Mouse (Mus musculus) bone marrow, adult 2 months (tissue): Measurements from ENCODE around the gene Ear6. TPM values are rescaled to one million over a fixed set of nuclear protein-coding genes. Genes with fewer than 3 reads are reported as not detected.

Experiments
- H3K27ac ChIP-seq: fragments of 200-500 bp; 2 replicates; pipeline ENCODE4 v1.5.1; 2012; ENCODE audit warnings: low read depth, mild to moderate bottlenecking, control low read depth, inconsistent platforms, low read length; ENCODE audit not compliant: control insufficient read depth, poor library complexity, insufficient read depth
- H3K4me1 ChIP-seq: fragments of 200-500 bp; 2 replicates; pipeline ENCODE4 v1.6.1; 2011; ENCODE audit warnings: low read length; ENCODE audit not compliant: control insufficient read depth, insufficient read depth
- H3K4me3 ChIP-seq: fragments of 200-500 bp; replicated peaks from 2 replicates; pipeline ENCODE3; 2011; ENCODE audit warnings: mild to moderate bottlenecking, low read depth, low read length, control low read depth; ENCODE audit not compliant: control insufficient read depth
- CTCF ChIP-seq: fragments of 200-500 bp; IDR thresholded peaks from 2 replicates; pipeline ENCODE4 v1.5.1; 2011; ENCODE audit warnings: low read length, control low read depth; ENCODE audit not compliant: control insufficient read depth, insufficient read depth
- POLR2A ChIP-seq: fragments of 200-500 bp; IDR thresholded peaks from 2 replicates; pipeline ENCODE4 v1.6.1; 2011; ENCODE audit warnings: low read depth, mild to moderate bottlenecking, control low read depth, low read length, borderline replicate concordance; ENCODE audit not compliant: control insufficient read depth
- WGBS: fragments of 180-500 bp; shearing (Covaris S2); methylation state at CpG from one replicate; pipeline ENCODE4 v1.1.7; 2018; 5-methylcytosine and 5-hydroxymethylcytosine counted together
- polyA plus RNA-seq: library from polyadenylated mRNA; stranded (reverse); fragments of >200 nt; gene quantifications from 2 replicates; pipeline ENCODE4 v1.2.4, GENCODE M21; 2011; ENCODE audit warnings: low replicate concordance; ENCODE audit not compliant: missing spikeins, insufficient read depth, insufficient read length

Ear6 gene
- polyA plus RNA-seq, 1 experiment, result 10.0 TPM

DNA sequence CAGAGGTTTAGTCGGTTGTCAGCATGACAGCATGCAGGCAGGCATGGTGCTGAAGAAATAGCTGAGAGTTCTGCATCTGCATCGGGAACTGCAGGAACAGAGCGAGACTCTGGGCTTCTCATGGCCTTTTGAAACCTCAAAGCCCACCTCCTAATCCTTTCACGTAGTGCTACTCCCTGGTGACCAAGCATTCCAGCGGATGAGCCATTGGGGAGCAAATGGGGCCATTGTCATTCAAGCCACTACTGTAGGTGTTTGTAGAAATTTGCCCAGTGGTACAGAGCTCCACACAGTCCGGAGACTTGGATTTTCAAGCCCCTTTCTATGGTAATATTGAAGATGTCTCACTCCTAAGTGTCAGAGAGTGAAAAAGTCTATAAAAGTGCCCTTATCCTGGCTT lies 32.6 kb downstream of the Ear6 start:
- Histone ChIP-seq H3K27ac (no peak overlapping the region), H3K4me3 (no peak overlapping the region), H3K4me1 (no peaks in the 10 kb centered on the region; the same call in 1 of the 2 replicates)
- WGBS, result 84% methylated on average over 6 of the region's 6 CpGs
- no peak for TF ChIP-seq POLR2A
- no peak for TF ChIP-seq CTCF

- WGBS, result 85% methylated on average over 6 of the region's 6 CpGs
- H3K27ac ChIP-seq, result no peak overlapping the region
- no peak overlapping the region for H3K4me3 ChIP-seq
- no peak for TF ChIP-seq POLR2A
- TF ChIP-seq CTCF, result no peak
- no peaks in the 10 kb centered on the region; the same call in 1 of the 2 replicates for H3K4me1 ChIP-seq
These were observed 36.3 kb downstream of the Ear6 start for GRCm38 (mm10) chr14:51889833-51890232.

DNA sequence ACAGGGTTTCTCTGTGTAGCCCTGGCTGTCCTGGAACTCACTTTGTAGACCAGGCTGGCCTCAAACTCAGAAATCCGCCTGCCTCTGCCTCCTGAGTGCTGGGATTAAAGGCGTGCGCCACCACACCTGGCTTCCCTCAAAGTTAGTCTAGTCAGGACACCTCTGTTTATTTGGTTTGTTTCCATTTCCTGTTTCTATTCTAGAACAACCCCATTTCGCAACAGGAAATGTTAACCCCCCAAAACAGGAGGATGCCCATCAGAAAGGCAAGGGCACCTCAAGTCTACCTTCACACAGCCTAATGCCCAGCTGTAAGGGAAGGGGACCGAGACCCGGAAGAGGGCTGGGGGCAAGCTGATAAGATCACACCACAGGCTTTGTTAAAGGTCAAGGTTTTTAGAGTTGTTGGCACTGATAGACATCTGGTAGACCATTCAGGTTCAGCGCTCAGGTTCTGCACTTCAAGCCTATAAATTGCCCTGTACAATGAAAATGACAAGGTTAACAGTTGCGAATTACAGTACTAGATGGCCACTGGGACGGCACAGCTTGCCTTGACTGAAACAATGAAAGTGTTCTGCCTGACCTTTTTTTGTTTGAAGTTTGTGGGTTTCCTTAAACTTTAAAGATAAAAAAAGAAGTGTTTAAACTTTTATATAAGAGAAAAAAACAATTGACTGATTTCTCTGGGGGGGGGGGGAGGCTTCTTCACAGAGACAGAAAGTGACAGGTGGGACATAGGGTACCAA lies 38.9 kb downstream of the Ear6 start, which contains the start of gene Slc39a2:
TSS of gene Slc39a2 (plus strand) at position 699 of the 749 bp plus-strand sequence.
- H3K4me3 ChIP-seq, result no peak within 1 kb of the TSS
- 82% methylated on average over 9 of the region's 9 CpGs for WGBS
- H3K27ac ChIP-seq, result no peak within 1 kb of the TSS
- TF ChIP-seq CTCF (no peak), POLR2A (no peak)
- H3K4me1 ChIP-seq, result no peaks in the 10 kb centered on the region

DNA sequence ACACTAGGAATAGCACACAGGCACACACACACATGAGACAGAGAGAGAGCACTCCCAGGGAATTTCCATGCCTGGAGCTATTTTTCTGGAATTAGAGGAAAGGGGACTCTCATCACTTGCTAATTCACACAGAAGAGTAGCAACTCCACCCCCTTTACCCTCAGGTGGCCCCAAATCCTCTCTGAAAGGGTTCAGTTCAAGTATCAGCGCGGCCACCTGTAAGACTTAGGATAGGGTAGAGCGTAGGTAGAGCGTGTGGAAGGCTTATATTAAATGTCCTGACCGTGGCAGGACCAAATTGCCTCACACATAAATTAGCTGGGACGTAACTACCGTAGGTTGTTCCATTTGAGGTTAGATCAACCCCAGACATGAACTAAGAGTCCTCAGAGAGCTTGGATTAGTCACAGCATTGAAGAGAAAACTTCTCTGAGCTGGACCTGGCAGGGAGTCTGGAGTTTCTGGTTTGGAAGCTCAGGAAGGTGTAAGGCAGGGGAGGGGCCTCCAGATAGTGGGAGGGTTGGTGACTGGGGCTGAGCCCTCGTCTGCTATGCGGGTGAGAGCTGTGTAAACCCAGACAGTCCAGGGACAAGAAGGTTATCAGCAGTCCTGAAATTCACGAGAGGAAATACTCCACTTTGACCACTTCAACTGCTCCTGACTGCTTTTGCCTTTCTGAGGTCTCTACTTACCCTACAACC lies 39.7 kb downstream of the Ear6 start:
- Histone ChIP-seq H3K4me3 (no peak overlapping the region), H3K4me1 (no peaks in the 10 kb centered on the region), H3K27ac (no peak overlapping the region)
- 79% methylated on average over 10 of the region's 10 CpGs for WGBS
- TF ChIP-seq POLR2A, result no peak
- TF ChIP-seq CTCF, result no peak

GRCm38 (mm10) chr14:51893809-51894208 lies 40.3 kb downstream of the Ear6 start:
- 67% methylated on average over 3 of the region's 3 CpGs for WGBS
- no peak overlapping the region for H3K27ac ChIP-seq
- TF ChIP-seq POLR2A (no peak), CTCF (no peak)

GRCm38 (mm10) chr14:51895071-51895470 lies 41.6 kb downstream of the Ear6 start:
- TF ChIP-seq POLR2A (no peak), CTCF (no peak)
- H3K27ac ChIP-seq, result no peak overlapping the region
- no peak overlapping the region for H3K4me3 ChIP-seq
- WGBS, result 88% methylated on average over 14 of the region's 14 CpGs
- H3K4me1 ChIP-seq, result no peaks in the 10 kb centered on the region

More at GRCm38 (mm10) chr14:51893809-51894208, 40.3 kb downstream of the Ear6 start:
- H3K4me1 ChIP-seq, result no peaks in the 10 kb centered on the region
- no peak overlapping the region for H3K4me3 ChIP-seq

DNA sequence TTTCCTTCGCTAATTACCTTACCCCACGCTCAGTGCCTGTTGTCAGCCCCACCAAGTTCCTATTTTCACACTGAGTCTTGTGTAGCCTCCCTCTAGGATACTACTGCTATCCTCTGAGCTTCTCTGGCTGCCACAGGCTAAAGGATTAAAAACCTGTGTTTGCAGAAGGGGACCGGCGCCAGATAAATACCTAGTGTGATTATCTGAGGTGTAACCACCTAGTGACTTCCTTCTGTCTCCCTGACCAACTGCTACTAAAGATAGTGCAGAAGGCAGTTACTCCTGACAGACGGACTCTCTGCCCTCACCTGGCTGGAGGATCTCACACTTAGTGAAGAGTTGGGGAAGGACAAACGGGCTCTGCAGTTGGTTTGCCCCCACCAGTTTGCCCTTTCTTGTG lies 42.5 kb downstream of the Ear6 start:
- no peak overlapping the region for H3K4me3 ChIP-seq
- WGBS, result 61% methylated on average over 6 of the region's 6 CpGs
- no peak for TF ChIP-seq CTCF
- TF ChIP-seq POLR2A, result no peak
- no peak overlapping the region for H3K27ac ChIP-seq
- H3K4me1 ChIP-seq, result no peaks in the 10 kb centered on the region

DNA sequence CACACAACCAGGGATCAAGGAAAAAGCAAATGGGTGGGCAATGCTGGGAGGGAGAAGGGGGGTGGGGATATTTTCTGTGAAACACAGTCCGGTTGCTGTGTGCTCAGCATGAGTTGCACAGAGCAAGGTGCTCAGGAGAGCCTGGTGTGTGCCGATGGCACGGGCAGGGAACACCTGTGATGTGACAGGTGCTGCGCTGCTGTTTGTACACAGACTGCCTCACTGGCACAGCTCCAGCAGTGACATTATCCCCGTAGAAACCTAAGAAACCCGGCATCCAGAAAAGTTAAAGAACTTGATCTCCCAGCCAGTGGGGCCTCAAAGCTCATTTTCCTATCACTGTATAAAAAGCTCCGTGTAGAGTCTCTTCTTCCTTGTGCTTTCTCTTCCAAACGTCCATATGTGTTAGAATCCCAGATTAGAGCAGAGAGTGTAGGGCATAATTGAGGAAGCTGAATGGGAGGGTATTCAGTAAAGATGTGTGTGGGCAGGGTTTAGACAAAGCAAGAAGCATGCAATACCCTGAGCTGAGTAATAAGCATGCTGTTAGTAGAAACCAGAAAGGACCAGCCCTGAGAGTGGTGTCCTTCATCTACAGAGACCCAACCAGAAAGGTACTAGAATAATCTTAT lies 43.2 kb downstream of the Ear6 start:
- H3K27ac ChIP-seq, result no peak overlapping the region
- WGBS, result 78% methylated on average over 8 of the region's 8 CpGs
- no peaks in the 10 kb centered on the region for H3K4me1 ChIP-seq
- no peak overlapping the region for H3K4me3 ChIP-seq
- TF ChIP-seq CTCF (no peak), POLR2A (no peak)

DNA sequence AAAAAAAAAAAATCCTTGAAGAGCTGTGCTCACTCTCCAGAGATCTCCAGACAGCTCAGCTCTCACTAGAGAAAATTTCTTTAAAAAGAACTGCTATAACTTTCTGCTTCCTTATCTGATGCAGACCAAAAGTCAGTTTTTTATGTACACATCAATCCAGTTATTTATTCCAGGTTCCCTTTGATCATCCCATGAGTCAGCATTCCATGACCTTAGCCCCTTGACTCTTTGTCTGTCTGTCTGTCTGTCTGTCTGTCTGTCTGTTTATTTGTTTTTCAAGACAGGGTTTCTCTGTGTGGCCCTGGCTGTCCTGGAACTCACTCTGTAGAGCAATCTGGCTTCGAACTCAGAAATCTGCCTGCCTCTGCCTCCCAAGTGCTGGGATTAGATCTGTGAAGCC lies 45.9 kb downstream of the Ear6 start:
- Histone ChIP-seq H3K4me1 (no peaks in the 10 kb centered on the region), H3K4me3 (no peak overlapping the region), H3K27ac (no peak overlapping the region)
- no peak for TF ChIP-seq CTCF
- TF ChIP-seq POLR2A, result no peak
- WGBS, result 95% methylated on average over 1 of the region's 1 CpGs
